Mouse (Mus musculus) forebrain, embryonic 15.5 days (tissue): Measurements from ENCODE around the gene Adh5. TPM values are rescaled to one million over a fixed set of nuclear protein-coding genes. Genes with fewer than 3 reads are reported as not detected.

ENCODE experiments used
- ATAC-seq: fragments of 200-750 bp; cut with Nextera tagmentation; replicated peaks from 2 replicates; pipeline ENCODE4 v1.8.0; 2017; ENCODE audit warnings: mild to moderate bottlenecking, moderate TSS enrichment, moderate library complexity
- H3K27ac ChIP-seq: fragments of 300-500 bp; sonication (generic); replicated peaks from 2 replicates; pipeline ENCODE4 v1.5.1; 2015; ENCODE audit warnings: mild to moderate bottlenecking, inconsistent platforms
- H3K27me3 ChIP-seq: fragments of 300-500 bp; sonication (generic); 2 replicates; pipeline ENCODE4 v1.6.1; 2015; ENCODE audit warnings: inconsistent platforms
- H3K36me3 ChIP-seq: fragments of 300-500 bp; sonication (generic); 2 replicates; pipeline ENCODE4 v1.6.1; 2015; ENCODE audit warnings: mild to moderate bottlenecking, inconsistent platforms
- H3K4me1 ChIP-seq: fragments of 300-500 bp; sonication (generic); 2 replicates; pipeline ENCODE4 v1.6.1; 2015; ENCODE audit warnings: inconsistent platforms
- H3K4me2 ChIP-seq: fragments of 300-500 bp; sonication (generic); replicated peaks from 2 replicates; pipeline ENCODE4 v1.6.1; 2015; ENCODE audit warnings: mild to moderate bottlenecking, inconsistent platforms
- H3K4me3 ChIP-seq: fragments of 300-500 bp; sonication (generic); 2 replicates; pipeline ENCODE4 v1.5.1; 2015; ENCODE audit warnings: mild to moderate bottlenecking, inconsistent platforms
- H3K9ac ChIP-seq: fragments of 300-500 bp; sonication (generic); replicated peaks from 2 replicates; pipeline ENCODE4 v1.6.1; 2015; ENCODE audit warnings: mild to moderate bottlenecking, inconsistent platforms
- H3K9me3 ChIP-seq: fragments of 300-500 bp; sonication (generic); 2 replicates; pipeline ENCODE4 v1.6.1; 2016; ENCODE audit warnings: inconsistent platforms
- whole genome bisulfite sequencing: fragments of 180-500 bp; shearing (Covaris S2); methylation state at CpG from one replicate; pipeline ENCODE4 v1.1.7; 2015; ENCODE audit warnings: mixed read lengths; 5-methylcytosine and 5-hydroxymethylcytosine counted together
- polyA plus RNA-seq: library from polyadenylated mRNA; unstranded; fragments of >200 nt; fragmentation: Nextera tagmentation; extraction: Ambion mirVana; gene quantifications from 2 replicates; pipeline ENCODE4 v1.2.1, GENCODE M21; 2015

Gene Adh5
- polyA plus RNA-seq, 1 experiment from 2014 or later: 257 TPM

DNA sequence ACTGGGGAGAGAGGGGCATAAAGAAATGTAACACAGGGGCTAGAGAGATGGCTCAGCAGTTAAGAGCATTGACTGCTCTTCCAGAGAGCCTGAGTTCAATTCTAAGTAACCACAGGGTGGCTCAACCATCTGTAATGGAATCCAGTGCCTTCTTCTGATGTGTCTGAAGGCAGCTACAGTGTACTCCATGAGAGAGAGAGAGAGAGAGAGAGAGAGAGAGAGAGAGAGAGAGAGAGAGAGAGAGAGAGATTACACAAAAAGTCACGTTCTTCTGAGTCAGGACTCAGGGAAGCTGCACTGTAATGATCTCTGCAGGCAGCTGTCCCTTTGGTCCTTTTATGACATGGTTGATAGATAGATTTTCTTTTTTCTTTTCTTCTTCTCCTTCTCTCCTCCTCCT is 51.7 kb downstream of the Adh5 start:
- Histone ChIP-seq H3K27ac (no peak overlapping the region), H3K27me3 (no peaks in the 10 kb centered on the region), H3K4me2 (no peak overlapping the region), H3K36me3 (no peaks in the 10 kb centered on the region), H3K9ac (no peak overlapping the region), H3K4me1 (0 out of 2 replicates have a peak, but pooled peaks cover 3% of the 10 kb centered on the region), H3K9me3 (no peaks in the 10 kb centered on the region), H3K4me3 (no peak overlapping the region)
- no peak for ATAC-seq
- 71% methylated on average over 1 of the region's 1 CpGs for WGBS

DNA sequence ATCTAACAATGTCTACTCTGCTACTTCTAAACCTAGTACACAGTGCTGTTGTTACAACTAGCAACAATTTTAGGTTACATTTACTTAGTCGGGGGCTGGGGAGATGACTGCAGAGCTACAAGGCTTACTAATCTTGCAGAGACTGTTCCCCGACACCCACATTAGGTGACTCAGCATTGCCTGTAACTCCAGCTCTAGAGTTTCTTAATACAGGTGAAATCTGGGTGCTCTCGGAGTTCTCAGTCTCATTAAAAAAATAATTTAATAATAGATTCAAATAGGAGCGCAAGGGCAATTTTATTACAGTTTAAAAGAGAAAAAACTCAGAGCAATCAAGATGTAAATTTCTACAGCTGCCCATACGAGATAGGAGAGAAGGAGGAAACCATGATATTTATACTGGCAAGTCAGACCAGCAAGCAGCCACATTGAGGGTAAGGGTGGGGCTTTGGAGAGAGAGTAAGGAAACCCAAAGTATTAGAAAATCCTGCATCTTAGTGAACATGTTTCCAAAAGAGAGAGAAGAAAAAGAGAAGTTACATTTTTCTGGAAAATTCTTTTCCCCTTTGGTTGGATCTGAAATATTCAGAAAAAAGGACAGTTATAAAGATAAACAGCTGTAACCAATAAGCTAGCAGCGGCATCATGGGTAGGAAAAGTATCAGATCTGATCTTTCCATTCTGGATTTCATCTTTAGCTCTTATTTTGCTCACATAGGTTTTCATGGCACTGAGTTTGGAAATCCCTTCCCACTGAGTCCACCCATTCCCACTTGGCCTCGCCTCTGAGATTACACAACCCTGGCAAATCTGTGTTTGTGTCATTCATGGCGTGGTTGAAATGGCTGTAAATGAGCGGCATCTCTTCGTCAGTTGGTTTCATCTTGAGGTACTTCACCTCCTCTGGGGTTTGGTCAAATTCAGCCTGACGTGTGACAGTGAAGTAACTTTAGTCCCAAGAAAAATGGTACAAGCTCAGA is 52.6 kb downstream of the Adh5 start:
- Histone ChIP-seq H3K27ac (no peak overlapping the region), H3K9ac (no peak overlapping the region), H3K4me2 (no peak overlapping the region), H3K36me3 (no peaks in the 10 kb centered on the region), H3K27me3 (no peaks in the 10 kb centered on the region), H3K4me1 (no peaks in the 10 kb centered on the region), H3K4me3 (no peak overlapping the region), H3K9me3 (no peaks in the 10 kb centered on the region)
- WGBS: 86% methylated on average over 11 of the region's 11 CpGs
- no peak for ATAC-seq

- no peak for ATAC-seq
- Histone ChIP-seq H3K9me3 (no peaks in the 10 kb centered on the region), H3K27ac (no peak overlapping the region), H3K36me3 (no peaks in the 10 kb centered on the region), H3K9ac (no peak overlapping the region), H3K4me3 (no peak overlapping the region), H3K27me3 (no peaks in the 10 kb centered on the region), H3K4me2 (no peak overlapping the region), H3K4me1 (no peaks in the 10 kb centered on the region)
- WGBS: 76% methylated on average over 4 of the region's 4 CpGs
Measured at GRCm38 (mm10) chr3:138498731-138499130, 55.8 kb downstream of the Adh5 start.

- Histone ChIP-seq H3K9me3 (no peaks in the 10 kb centered on the region), H3K4me1 (no peaks in the 10 kb centered on the region), H3K4me3 (no peak overlapping the region), H3K27ac (no peak overlapping the region), H3K9ac (no peak overlapping the region), H3K36me3 (no peaks in the 10 kb centered on the region), H3K4me2 (no peak overlapping the region), H3K27me3 (no peaks in the 10 kb centered on the region)
- no peak for ATAC-seq
- 51% methylated on average over 15 of the region's 15 CpGs for WGBS
Measured at GRCm38 (mm10) chr3:138499854-138500740, 57.2 kb downstream of the Adh5 start.

GRCm38 (mm10) chr3:138503754-138504153 is 60.9 kb downstream of the Adh5 start:
- ATAC-seq: no peak
- Histone ChIP-seq H3K4me2 (no peak overlapping the region), H3K27ac (no peak overlapping the region), H3K27me3 (no peaks in the 10 kb centered on the region), H3K4me1 (no peaks in the 10 kb centered on the region), H3K36me3 (no peaks in the 10 kb centered on the region), H3K9ac (no peak overlapping the region), H3K4me3 (no peak overlapping the region), H3K9me3 (no peaks in the 10 kb centered on the region)
- WGBS: 90% methylated on average over 11 of the region's 11 CpGs

Other genes with a start within 250 kb of the Adh5 start
- not detected in 2 replicates for gene 4930579F01Rik, start 249.3 kb upstream of the Adh5 start, polyA plus RNA-seq
- gene Adh7, start 225.3 kb upstream of the Adh5 start, polyA plus RNA-seq: 0.15 and 1.1 TPM in 2 replicates
- gene Adh1, start 182.1 kb upstream of the Adh5 start, polyA plus RNA-seq: 0.56 and 0.57 TPM in 2 replicates
- not detected in 2 replicates for gene Adh6a, start 129.8 kb upstream of the Adh5 start, polyA plus RNA-seq
- 0.13 and 0.17 TPM in 2 replicates for gene Adh6b, start 101.3 kb upstream of the Adh5 start, polyA plus RNA-seq
- not detected in 2 replicates for gene Adh4, start 27.6 kb upstream of the Adh5 start, polyA plus RNA-seq
- gene Metap1, start 46.4 kb downstream of the Adh5 start, polyA plus RNA-seq: 43.3 and 44.8 TPM in 2 replicates
- 360 and 371 TPM in 2 replicates for gene Eif4e, start 83.1 kb downstream of the Adh5 start, polyA plus RNA-seq